Mouse (Mus musculus): ENCODE measurements at regions not wholly inside any gene's neighbourhood (a gene's known extent, or its start where the extent isn't known, plus 50 kb on each side); places are given as distances from the start of the nearest gene placed in this dataset.

DNA sequence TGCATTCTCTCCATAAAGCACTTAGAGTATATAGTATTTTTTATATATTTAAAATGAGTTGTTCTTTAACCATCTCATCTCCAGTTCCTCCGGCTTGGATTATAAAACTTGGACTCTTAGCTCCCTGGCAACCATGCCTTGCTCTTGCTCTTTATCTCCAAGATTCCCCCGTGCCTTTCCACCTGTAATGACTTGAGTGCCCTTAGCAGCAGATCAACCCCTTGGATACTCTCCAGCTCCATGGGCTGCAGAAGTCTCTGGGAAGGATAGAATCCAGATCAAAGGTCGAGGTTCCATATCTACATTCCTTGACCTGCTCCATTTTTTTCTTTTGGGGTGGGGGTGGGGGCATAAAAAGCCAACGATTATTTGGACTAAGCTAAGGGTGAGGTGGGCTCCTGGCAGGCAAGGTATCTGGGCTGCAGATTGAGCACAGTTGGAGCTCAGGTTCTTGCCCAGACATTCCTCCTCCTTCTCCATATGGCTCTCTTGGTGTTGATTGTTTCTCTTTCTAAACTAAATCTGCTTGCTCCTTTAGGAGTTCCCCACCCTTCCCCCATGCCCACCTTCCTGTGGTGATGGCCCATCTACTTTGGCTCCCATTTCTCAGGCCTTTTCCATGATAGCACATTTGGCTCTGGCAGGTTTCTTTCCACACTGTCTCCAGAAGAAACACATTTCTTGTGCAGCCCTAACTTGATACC is 460.9 kb downstream of the Epha4 start:
- no peak for DNase-seq (ENCODE audit: low spot score)

DNA sequence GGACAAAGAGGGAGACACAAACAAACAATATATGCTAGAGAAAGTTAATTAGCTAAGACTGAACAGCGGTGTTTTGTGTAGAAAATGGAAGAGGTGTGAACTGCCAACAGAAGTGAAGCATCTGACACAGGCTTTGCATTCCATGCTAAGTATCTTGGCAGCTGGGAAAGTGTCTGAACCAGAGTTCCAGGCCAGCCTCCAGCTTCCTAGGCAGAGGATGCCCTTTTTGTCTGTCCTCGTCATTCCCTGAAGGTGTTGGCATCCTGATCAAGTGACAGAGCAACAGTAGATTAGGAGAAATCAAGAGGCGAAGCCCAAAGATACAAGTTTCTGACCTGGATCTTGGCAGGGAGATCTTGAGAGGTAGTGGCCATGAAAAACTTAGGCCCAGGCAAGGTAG is 452.4 kb downstream of the Epha4 start:
- no peak for DNase-seq (ENCODE audit: low spot score)

DNA sequence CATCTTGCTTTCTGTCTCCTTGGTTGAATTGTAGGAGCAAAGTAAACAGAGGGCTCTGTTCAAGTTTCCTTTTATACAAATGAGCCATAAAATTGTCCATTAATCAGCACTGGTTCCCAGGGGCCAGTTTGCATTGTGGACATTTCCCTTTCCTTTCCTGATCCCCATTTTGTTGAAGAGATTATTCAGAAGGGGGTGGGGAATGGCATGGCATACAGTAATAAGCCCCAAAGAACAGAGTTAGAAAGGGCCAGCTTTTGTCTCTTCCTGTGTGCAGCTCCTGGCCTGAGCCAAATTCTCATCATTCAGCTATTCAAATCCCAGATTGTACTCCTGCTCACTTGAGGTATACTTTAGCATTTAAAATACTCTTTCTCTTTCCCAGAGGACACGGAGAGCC is 441.8 kb downstream of the Epha4 start:
- no peak for DNase-seq (ENCODE audit: low spot score)

DNA sequence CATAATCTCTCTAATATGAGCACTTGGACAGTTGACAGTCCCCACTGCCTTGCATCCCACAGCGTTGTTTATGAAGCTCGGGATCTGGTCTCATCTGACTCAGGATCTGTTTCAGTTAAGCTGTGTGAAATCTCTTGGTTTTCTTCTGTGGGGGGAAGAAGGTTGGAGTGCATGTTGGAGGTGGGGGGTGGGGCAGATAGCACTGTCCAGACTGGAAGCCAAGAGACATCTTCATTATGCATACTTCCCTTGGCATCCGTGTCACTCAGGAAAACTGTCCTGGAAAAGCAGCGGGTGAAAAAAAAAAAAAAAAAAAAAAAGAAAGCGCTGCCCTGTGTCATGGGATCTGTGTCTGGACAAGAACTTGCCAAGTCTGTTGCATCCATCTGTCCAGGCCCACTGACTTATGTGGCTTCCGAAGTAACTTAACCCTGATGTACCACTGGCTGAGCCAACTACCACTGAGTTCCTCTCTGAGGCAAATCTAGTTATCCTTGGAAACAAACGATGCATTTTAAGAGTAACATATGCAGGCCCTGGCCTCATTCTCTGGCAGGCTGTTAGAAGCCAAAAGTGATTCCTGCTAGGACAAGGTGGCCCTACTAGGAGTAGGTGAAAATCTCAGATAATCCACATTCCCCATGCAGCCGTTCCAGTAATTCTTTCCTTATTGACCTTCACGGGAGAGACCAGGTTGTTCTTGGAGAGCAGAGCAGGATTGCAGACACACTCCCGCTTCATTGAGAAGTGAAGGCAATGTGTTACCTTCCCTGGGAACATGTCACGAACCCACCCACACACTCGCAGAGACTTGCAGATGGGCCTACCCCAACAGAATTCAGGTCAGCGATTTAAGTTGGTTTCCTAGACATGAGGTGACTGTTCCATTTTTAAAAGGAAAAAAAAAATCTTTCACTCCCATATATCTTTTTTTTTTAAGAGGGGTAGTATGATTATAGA is 439.7 kb downstream of the Epha4 start:
- DNase-seq (ENCODE audit: low spot score), result no peak

DNA sequence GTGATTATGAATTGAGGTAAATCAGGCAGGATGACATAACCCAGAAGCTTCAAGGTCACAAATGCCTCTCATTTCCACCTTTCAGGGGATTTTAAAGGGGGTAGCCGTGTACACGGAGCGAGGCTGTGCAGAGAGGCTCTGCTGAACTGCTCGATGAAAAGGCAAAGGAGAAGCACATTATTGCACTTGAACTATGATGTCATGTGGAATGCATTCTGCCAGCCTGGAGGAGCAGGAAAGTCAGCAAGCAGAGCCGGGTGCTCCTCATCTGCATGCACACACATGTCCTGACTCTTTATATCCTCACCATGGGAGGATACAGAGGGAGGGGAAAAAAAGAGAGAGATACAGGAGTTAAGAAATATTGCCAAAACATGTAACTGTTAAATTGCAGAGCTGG is 434.1 kb downstream of the Epha4 start:
- no peak for DNase-seq (ENCODE audit: low spot score)

DNA sequence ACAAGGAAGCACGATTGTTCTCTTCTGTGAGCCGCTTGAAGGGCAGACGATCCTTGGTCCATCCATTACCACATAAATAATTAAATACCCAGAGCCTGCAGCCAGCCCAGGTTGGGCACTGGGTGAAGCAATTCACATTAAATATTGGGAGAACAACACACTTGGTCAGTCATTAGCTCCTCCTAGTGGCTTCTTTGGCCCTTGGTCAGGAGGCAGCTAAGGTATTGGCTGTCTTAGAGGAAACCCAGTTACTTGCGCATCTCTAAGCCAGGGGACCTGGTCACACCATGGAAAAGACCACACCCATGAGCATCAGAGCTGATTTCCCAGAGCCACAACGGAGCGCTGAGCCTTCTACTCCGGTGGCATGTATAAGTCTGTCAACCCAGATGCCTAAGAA is 433.2 kb downstream of the Epha4 start:
- DNase-seq (ENCODE audit: low spot score), result peak; percentile 2

DNA sequence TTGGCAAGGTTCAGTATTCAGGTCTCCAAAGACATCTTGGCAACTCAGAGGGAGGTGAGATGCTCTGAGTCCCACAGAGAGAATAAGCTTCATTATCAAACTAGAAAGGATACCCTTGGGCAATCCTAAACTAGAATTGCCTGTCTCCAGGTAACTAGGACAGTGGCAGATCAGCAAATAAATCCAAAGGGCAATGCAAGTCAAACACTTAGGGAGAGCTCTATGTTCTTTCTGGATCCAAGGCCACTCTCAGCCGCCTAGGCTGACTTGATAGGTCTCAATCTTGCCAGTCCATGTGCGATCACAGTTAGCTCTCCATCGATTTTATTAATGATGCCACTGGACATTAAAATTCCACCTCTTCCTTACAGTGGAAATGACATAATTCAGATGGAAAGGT is 432.5 kb downstream of the Epha4 start:
- no peak for DNase-seq (ENCODE audit: low spot score)

DNA sequence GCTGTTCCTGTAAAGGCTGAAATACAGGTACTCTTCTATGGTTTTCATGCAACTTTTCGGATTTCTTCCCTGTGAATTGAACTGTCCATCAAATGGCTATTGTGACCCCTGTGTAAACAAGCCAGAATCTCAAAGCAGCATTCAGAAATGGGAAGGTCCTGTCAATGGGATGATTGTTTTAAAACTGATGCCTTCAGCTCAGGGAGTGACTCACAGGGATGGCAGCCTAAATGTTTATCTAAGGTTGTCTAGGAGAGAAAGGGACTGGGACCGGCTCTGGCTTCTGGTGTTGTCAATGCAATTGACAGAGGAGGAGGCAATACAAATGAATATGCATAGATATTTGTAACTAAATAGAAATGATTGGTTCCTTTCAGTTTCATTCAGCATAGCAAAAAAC is 421.3 kb downstream of the Epha4 start:
- no peak for DNase-seq (ENCODE audit: low spot score)

DNA sequence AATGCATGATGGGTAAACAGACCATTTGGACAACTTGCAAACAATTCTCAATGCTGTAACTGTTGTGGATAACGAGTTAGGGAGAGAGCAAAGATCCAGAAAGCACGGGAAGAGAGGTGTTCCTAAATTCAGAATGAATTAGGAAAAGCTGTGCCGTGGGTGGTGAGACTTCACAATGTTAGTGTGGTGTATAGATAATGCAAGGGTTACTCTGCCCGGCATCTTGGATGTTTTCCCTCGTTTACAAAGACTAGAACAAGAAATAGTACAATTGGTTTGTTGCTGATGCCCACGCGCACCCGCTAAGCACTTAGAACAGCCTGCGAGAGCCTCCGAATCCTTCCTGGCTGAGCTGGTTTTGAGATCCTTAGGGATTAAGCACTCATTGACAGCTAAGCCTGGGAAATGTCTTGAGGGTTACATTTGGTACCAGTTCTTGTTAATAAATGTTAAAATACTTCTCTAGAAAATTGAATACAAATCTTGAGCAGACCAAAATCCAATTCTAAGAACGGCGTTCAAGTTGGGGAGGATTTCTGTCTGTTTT is 413.1 kb downstream of the Epha4 start:
- DNase-seq (ENCODE audit: low spot score), result no peak

DNA sequence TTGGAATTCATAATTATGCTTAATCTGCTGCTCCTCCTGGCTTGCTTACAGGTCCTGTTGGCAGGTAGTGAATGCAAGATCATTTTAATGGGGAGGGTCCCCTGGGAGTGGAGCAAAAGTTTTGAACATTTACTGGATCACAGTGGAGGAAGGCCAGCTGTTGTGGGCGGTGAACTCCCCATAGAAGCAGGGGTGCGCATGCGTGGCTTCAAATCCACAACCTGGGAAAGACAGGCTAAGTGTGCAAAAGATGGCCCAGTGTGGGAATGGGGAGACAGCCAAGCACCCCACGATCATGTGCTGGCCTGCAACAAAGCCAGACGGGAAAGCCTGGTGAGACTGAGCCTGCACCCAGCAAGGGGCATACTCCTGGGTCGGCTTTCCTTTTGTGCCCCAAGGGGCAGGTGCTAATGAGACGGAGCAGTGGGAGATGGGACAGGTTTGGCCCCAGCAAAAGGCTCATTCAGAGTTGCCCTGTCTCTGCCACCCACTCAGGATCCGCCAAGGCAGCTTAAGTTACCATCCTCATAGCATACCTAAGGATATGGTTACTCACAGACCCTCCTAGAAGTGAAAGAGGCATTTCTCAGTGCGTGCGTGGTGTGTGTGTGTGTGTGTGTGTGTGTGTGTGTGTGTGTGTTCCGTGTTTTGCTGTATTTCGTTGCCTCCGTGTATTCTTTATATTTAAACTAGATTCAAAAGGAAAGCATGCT is 412.3 kb downstream of the Epha4 start:
- DNase-seq (ENCODE audit: low spot score), result no peak

DNA sequence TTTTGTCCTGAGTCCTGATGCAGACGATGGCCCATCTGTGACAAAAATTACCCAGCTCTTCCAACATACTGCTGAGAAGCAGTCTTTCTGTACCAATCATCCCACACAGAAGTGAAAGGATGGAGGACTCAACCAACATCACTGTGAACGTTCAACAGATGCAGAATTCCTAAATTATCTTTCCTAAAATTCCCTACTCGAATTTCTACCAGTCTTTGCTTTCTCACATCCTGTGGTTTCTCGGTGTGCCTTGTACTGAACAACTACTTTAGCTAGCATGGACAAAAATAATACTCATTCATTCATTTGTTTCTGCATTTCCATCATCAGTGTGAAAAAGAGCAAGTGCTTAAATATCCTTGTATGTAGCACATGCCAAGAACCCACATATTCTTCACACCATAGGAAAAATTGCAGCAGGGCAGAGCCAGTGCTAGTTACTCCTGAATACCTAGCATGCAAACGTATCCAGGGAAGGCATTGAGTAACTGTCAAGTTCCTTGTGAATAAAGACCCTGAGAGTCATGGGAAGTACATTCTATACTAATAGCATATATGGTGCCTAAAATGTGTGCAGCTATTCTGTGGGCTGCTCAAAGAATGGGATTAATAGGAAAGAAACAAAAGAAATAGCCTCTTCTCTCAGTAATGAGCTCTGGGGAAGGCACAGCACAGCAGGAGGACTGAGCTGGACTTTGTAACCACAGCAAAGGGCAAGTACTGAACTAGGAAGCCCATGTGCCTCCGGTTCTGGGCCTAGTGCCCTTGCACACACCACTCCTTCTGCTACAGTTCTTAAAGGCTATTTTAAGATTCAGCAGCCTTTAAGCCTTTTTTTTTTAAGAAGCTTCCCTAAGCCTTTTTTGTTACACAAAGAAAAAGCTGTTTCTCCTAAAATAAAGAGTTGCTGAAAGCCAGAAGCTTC is 404.8 kb downstream of the Epha4 start:
- DNase-seq (ENCODE audit: low spot score), result no peak

DNA sequence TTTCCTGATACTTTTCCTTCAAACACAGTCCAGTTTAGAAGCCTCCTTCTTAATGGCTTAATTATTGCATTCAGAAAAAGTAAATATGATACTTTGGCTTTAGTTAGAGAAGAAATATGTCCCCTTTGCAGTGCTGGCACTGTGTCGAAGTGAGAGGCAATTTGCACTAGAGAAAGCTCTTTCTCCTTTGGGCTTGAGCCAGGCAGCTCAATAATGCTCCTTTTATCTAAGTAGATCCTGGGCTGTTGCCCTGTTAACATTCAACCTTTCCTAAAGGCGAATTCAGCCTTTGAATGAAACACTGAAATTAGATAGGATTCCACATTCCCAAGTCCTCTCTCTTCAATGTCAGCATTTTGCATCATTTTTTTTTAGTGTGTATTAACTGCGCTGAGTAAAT is 386.5 kb downstream of the Epha4 start:
- no peak for DNase-seq (ENCODE audit: low spot score)

DNA sequence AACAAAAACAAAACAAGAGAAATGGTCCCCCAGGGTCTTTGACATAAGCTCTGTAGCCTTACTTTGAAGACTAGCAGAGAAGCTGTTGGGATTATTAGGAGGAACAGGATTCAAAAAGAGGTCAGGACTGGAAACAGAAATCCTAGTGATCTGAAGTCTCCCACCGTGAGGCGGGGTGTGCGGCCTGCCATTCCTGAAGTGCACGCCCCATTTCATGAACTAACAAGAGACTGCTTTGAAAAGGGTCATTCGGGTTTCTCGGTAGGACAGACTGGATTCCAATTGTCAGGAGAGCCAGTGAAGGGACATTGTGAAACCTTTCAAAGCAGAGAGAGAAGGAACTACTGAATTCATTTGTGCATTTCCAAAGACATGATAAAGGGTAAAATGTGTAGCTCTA is 377.2 kb downstream of the Epha4 start:
- DNase-seq (ENCODE audit: low spot score), result no peak

DNA sequence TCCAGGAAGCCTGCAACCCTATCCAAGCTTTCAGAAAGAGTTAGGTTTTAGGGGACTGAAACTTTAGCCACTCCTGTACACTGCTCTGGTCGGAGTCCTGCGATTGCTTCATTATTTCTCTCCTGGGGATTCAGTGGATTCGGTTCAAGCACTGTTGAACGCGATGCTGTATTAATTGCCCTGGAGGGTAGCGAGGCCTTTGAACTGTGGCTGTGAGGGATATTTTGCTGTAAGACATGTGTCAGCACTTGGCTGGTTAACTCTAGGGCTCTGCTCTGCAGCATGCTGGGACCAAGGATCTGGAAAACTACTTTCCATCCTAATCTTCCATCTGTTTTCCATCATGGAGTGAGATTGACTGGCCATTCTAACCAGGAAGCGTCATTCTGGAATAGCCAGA is 374.0 kb downstream of the Epha4 start:
- DNase-seq (ENCODE audit: low spot score), result no peak

DNA sequence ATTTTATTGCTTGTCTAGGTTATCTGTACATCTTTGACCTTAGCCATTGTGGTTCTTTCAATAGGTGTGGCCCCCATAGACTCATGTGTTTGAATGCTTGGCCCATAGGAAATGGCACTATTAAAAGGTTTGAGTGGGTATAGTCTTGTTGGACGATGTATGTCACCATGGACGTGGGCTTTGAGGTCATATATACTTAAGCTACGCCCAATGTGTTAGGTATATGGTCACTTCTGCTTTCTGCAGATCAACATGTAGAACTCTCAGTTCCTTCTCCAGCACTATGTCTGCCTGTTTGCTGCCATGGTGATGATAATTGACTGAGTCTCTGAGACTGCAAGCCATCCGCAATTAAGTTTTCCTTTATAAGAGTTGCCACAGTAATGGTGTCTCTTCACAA is 366.8 kb downstream of the Epha4 start:
- no peak for DNase-seq (ENCODE audit: low spot score)

DNA sequence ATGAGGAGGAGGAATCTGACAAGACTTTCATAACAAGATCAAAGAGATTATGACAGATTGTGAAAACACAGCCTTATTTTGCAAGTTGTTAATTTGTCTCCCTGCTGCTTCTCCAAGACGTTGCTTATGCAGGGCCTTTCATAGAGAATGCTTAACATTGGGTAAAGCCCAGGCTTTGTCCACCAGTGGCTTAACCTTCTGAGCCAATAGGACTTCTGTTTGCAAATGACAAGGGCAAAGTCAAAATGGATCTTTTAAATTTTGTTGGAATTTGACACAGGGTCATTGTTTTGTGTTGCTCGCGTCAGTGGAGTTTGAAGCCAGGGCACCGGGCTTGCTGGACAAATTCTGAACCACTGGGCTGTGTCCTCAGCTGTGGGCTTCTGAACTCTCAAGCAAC is 346.6 kb downstream of the Epha4 start:
- DNase-seq (ENCODE audit: low spot score), result no peak

DNA sequence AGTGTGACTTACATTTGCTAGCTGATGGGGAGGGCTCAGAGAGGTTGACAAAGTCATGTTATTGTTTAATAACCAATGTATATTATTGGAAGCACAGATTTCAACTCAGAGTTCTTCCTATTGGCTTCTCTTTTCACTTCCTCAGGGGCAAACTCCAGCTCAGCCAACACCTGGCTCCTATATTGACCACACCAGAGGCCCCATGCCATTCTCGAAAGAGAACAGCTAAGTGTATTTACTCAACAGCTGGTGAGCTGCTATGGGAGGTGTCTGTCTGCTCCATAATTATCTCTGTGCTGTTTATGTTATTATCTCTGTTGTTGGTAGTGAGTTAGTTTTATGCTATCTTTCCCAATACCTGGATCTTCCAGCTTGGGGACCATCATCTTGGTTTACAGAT is 342.4 kb downstream of the Epha4 start:
- no peak for DNase-seq (ENCODE audit: low spot score)

DNA sequence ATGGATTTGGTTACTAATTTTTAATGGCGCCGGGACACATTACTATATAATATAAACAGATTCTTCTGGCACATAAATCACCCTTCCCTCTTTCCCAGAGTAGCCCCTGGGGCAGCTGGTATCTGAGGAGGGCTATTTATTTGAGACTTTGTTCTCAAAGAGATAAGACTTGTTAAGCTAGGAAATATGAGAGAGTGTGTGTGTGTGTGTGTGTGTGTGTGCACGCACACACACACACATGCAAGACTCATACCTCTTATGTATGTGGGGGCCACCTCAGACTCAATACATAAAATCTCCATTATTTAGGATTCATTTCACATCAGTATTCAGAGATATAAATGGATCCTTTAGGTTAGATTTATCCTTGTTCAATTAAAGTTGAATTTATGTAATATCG is 340.1 kb downstream of the Epha4 start:
- no peak for DNase-seq (ENCODE audit: low spot score)

DNA sequence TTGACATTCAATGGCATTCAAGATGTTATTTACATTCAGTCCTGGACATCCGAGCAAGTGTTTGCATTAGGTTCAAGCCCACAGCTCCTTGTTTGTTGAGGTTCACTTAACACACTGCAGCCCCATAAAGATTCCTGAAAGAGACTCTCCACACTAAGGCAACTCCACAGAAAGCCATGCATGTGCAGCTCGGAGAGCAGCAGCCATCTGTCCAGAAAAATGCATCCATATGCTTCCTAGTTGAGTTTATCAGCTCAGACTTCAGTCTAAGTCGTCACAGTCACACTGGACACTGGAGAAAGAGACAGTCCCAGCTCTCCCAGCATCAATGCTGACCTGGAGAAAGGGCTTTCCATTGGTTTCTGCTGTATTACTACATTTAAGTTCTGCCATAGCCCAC is 339.7 kb downstream of the Epha4 start:
- no peak for DNase-seq (ENCODE audit: low spot score)

DNA sequence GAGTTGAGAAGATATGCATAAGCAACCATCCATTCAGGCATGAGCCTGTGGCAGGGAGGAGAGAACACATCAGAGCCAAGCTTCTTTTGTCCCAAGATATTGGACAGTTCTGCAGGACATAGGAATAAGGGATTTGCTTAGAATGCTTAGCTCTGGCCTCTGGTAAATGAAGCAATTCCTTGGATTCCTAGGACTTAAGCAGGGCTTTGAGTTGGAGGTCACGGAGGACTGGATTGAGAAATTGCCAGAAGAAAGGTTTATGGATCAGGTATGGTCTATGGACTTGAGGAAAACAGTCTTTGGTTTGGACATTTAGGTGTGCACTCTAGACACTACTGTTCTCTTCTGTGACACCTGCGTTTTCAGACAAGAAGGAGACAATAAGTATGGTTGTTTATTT is 338.4 kb downstream of the Epha4 start:
- no peak for DNase-seq (ENCODE audit: low spot score)

DNA sequence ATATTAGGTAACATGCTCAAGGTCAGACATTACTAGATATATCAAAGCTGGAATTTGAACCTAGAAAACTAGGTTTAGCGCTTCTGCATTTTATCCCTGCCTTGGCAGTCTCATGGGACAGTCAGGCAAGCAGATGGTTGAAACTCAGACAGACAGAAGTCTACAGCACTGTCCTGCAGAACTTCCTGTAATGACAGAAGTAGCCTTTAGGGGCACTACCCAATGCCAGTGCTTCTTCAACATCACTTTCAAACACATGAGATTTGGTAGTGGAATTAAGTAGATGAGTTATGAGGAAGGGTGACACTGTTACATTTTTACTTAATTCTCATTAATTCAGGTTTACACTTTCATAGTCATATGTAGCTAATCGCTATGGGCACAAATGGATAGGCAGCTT is 330.9 kb downstream of the Epha4 start:
- no peak for DNase-seq (ENCODE audit: low spot score)

DNA sequence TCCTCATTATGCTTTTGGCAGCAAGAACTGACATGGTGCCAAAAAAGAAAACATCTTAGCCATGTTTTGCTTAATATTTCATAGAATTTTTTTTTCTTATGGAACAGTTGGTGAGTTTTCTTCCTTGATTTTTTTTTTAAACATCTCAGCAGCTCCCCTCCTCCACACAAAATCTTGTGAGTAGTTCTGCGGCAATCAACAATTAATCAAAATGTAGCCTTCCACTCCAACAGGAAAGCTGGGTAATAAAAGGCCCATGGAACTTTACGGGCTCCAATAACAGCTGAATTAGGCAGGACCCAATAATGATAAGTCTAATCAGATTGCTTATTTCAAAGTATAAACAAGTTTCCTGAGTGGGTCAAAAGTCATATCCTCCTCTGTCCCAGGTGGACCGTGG is 324.7 kb downstream of the Epha4 start:
- DNase-seq (ENCODE audit: low spot score), result no peak
